Mouse (Mus musculus) E14TG2a.4 (cell line): ENCODE data around the gene Igfbp4.

ENCODE experiments used
- CTCF ChIP-seq: conservative IDR thresholded peaks from 2 replicates; pipeline ENCODE4 v1.5.1; 2014; ENCODE audit warnings: low read length
- NANOG ChIP-seq: IDR thresholded peaks from 2 replicates; pipeline ENCODE4 v1.6.1; 2014; ENCODE audit warnings: borderline replicate concordance, low read length, mixed read lengths

DNA sequence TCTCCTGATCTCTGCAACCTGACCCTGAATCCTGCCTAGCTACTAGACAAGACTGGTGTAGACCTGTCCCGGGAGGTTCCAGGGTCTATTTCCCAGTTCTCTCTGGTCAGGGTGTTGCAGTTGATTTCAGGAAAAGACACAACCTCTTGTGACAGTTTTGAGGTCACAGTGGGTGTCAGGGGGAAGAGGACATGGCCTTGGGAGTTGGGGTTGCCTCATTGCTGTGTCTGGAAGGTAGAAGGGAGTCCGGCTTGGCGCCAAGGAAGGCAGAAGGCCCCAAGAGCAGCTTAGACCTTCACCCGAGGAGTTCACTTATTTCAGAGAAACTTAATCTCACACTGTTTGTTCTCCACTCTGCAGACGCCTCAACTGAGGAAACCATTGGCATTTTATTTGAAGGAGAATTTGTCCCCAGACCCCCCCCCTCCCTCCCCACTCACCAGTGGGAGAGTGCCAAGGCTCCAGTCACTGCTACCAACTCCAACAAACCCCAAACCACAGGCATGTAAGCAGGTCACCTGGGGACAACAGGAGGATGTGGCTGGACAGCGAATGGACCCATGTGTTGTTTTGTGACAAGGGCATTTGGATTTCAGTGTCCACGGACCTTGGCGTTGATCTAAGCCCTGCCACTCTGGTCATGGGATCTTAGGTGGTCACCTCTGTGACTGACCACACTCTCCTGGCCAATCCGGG is 61.7 kb downstream of the Igfbp4 start:
- TF ChIP-seq CTCF: no peak
- no peak for TF ChIP-seq NANOG
